Mouse (Mus musculus): Measurements from ENCODE around the gene Dop1b. TPM values are rescaled to one million over a fixed set of nuclear protein-coding genes. Genes with fewer than 3 reads are reported as not detected.

The Dop1b gene
- polyA plus RNA-seq, 1 experiment from 2014 or later = 17.2 TPM

- peaks cover 63% of the 10 kb centered on the region for H3K36me3 ChIP-seq (ENCODE audit: control insufficient read depth, insufficient read depth)
- H3K4me3 ChIP-seq (ENCODE audit: low read depth, low read length) = no peak overlapping the region
- no peak overlapping the region for H3K4me2 ChIP-seq (replicated peaks; ENCODE audit: low read depth)
- H3K4me1 ChIP-seq (replicated peaks; ENCODE audit: control insufficient read depth, insufficient read depth, low read length) = no peaks in the 10 kb centered on the region; the same call in 1 of the 2 replicates
- peak; percentile 83 for ATAC-seq
- H3K27me3 ChIP-seq (replicated peaks; ENCODE audit: control insufficient read depth, insufficient read depth, low read length) = no peaks in the 10 kb centered on the region
- peaks cover 4% of the 10 kb centered on the region; the same call in 1 of the 2 replicates for H3K9me3 ChIP-seq (ENCODE audit: control insufficient read depth)
- H3K9ac ChIP-seq (ENCODE audit: low read depth, low read length) = no peak overlapping the region
- WGBS = 41% methylated on average over 4 of the region's 4 CpGs
- H3K27ac ChIP-seq (ENCODE audit: low read depth, low read length) = 0 out of 2 replicates have a peak overlapping the region, but pooled peaks have one; percentile 54
- TF ChIP-seq CTCF (IDR thresholded peaks at IDR 0.05; ENCODE audit: low read depth) = no peak
These were observed 67.8 kb downstream of the Dop1b start for GRCm38 (mm10) chr16:93779554-93779953.

- H3K36me3 ChIP-seq (ENCODE audit: control insufficient read depth, insufficient read depth) = peaks cover 55% of the 10 kb centered on the region
- H3K4me1 ChIP-seq (replicated peaks; ENCODE audit: control insufficient read depth, insufficient read depth, low read length) = no peaks in the 10 kb centered on the region; the same call in 1 of the 2 replicates
- H3K9ac ChIP-seq (ENCODE audit: low read depth, low read length) = no peak overlapping the region
- H3K9me3 ChIP-seq (ENCODE audit: control insufficient read depth) = peaks cover 4% of the 10 kb centered on the region; the same call in 1 of the 2 replicates
- no peaks in the 10 kb centered on the region for H3K27me3 ChIP-seq (replicated peaks; ENCODE audit: control insufficient read depth, insufficient read depth, low read length)
- no peak overlapping the region for H3K4me2 ChIP-seq (replicated peaks; ENCODE audit: low read depth)
- H3K4me3 ChIP-seq (ENCODE audit: low read depth, low read length) = no peak overlapping the region
- TF ChIP-seq CTCF (IDR thresholded peaks at IDR 0.05; ENCODE audit: low read depth) = peak; percentile 61
- 54% methylated on average over 14 of the region's 14 CpGs for WGBS
- peak; percentile 52 for ATAC-seq
- H3K27ac ChIP-seq (ENCODE audit: low read depth, low read length) = 0 out of 2 replicates have a peak overlapping the region, but pooled peaks have one; percentile 28
These were observed 69.2 kb downstream of the Dop1b start for GRCm38 (mm10) chr16:93780660-93781479.

- no peak for ATAC-seq
- WGBS = 94% methylated on average over 7 of the region's 7 CpGs
These were observed 72.5 kb downstream of the Dop1b start for GRCm38 (mm10) chr16:93784175-93784574.

GRCm38 (mm10) chr16:93785805-93786204, 74.1 kb downstream of the Dop1b start:
- 10% methylated on average over 9 of the region's 9 CpGs for WGBS
- TF ChIP-seq CTCF (IDR thresholded peaks at IDR 0.05; ENCODE audit: low read depth) = peak; percentile 94
- ATAC-seq = peak; percentile 55; the same call in 1 of the 2 replicates
- Histone ChIP-seq H3K27me3 (replicated peaks; ENCODE audit: control insufficient read depth, insufficient read depth, low read length) (no peaks in the 10 kb centered on the region), H3K27ac (ENCODE audit: low read depth, low read length) (no peak overlapping the region), H3K4me1 (replicated peaks; ENCODE audit: control insufficient read depth, insufficient read depth, low read length) (no peaks in the 10 kb centered on the region), H3K9ac (ENCODE audit: low read depth, low read length) (no peak overlapping the region), H3K4me2 (replicated peaks; ENCODE audit: low read depth) (no peak overlapping the region), H3K4me3 (ENCODE audit: low read depth, low read length) (no peak overlapping the region), H3K36me3 (ENCODE audit: control insufficient read depth, insufficient read depth) (peaks cover 32% of the 10 kb centered on the region), H3K9me3 (ENCODE audit: control insufficient read depth) (peaks cover 4% of the 10 kb centered on the region; the same call in 1 of the 2 replicates)

More at GRCm38 (mm10) chr16:93784175-93784574, 72.5 kb downstream of the Dop1b start:
- no peaks in the 10 kb centered on the region for H3K27me3 ChIP-seq (replicated peaks; ENCODE audit: control insufficient read depth, insufficient read depth, low read length)
- peaks cover 39% of the 10 kb centered on the region for H3K36me3 ChIP-seq (ENCODE audit: control insufficient read depth, insufficient read depth)
- no peak overlapping the region for H3K27ac ChIP-seq (ENCODE audit: low read depth, low read length)
- no peak overlapping the region for H3K9ac ChIP-seq (ENCODE audit: low read depth, low read length)
- H3K4me2 ChIP-seq (replicated peaks; ENCODE audit: low read depth) = no peak overlapping the region
- no peak overlapping the region for H3K4me3 ChIP-seq (ENCODE audit: low read depth, low read length)
- peak; percentile 46 for TF ChIP-seq CTCF (IDR thresholded peaks at IDR 0.05; ENCODE audit: low read depth)
- H3K9me3 ChIP-seq (ENCODE audit: control insufficient read depth) = peaks cover 4% of the 10 kb centered on the region; the same call in 1 of the 2 replicates
- no peaks in the 10 kb centered on the region; the same call in 1 of the 2 replicates for H3K4me1 ChIP-seq (replicated peaks; ENCODE audit: control insufficient read depth, insufficient read depth, low read length)

- TF ChIP-seq CTCF (IDR thresholded peaks at IDR 0.05; ENCODE audit: low read depth) = no peak
- 83% methylated on average over 4 of the region's 4 CpGs for WGBS
- ATAC-seq = no peak
- peaks cover 20% of the 10 kb centered on the region for H3K36me3 ChIP-seq (ENCODE audit: control insufficient read depth, insufficient read depth)
- no peak overlapping the region for H3K4me2 ChIP-seq (replicated peaks; ENCODE audit: low read depth)
- H3K9ac ChIP-seq (ENCODE audit: low read depth, low read length) = no peak overlapping the region
- no peak overlapping the region for H3K4me3 ChIP-seq (ENCODE audit: low read depth, low read length)
- H3K4me1 ChIP-seq (replicated peaks; ENCODE audit: control insufficient read depth, insufficient read depth, low read length) = no peaks in the 10 kb centered on the region
- no peaks in the 10 kb centered on the region for H3K27me3 ChIP-seq (replicated peaks; ENCODE audit: control insufficient read depth, insufficient read depth, low read length)
- no peak overlapping the region for H3K27ac ChIP-seq (ENCODE audit: low read depth, low read length)
- H3K9me3 ChIP-seq (ENCODE audit: control insufficient read depth) = peaks cover 4% of the 10 kb centered on the region; the same call in 1 of the 2 replicates
These were observed 76.7 kb downstream of the Dop1b start for GRCm38 (mm10) chr16:93788388-93788787.

- WGBS = 94% methylated on average over 8 of the region's 8 CpGs
- Histone ChIP-seq H3K36me3 (ENCODE audit: control insufficient read depth, insufficient read depth) (peaks cover 15% of the 10 kb centered on the region), H3K9ac (ENCODE audit: low read depth, low read length) (no peak overlapping the region), H3K27ac (ENCODE audit: low read depth, low read length) (no peak overlapping the region), H3K4me3 (ENCODE audit: low read depth, low read length) (no peak overlapping the region), H3K27me3 (replicated peaks; ENCODE audit: control insufficient read depth, insufficient read depth, low read length) (no peaks in the 10 kb centered on the region), H3K9me3 (ENCODE audit: control insufficient read depth) (peaks cover 3% of the 10 kb centered on the region; the same call in 1 of the 2 replicates), H3K4me1 (replicated peaks; ENCODE audit: control insufficient read depth, insufficient read depth, low read length) (no peaks in the 10 kb centered on the region), H3K4me2 (replicated peaks; ENCODE audit: low read depth) (no peak overlapping the region)
- no peak for TF ChIP-seq CTCF (IDR thresholded peaks at IDR 0.05; ENCODE audit: low read depth)
- ATAC-seq = no peak
These were observed 77.2 kb downstream of the Dop1b start for GRCm38 (mm10) chr16:93788881-93789280.

Data from intestine, postnatal 0 days (tissue).